Mouse (Mus musculus) midbrain, postnatal 0 days (tissue): ENCODE measurements at regions not wholly inside any gene's neighbourhood (a gene's known extent, or its start where the extent isn't known, plus 50 kb on each side); places are given as distances from the start of the nearest gene placed in this dataset.

Experiments used
- ATAC-seq: fragments of 200-750 bp; cut with Nextera tagmentation; 2 replicates; pipeline ENCODE4 v1.8.0; 2017; ENCODE audit warnings: moderate number of reproducible peaks, mild to moderate bottlenecking, moderate TSS enrichment, moderate library complexity; ENCODE audit not compliant: low FRiP score
- DNase-seq: peaks from one replicate; pipeline ENCODE4 v3.0.0-alpha.2; 2015; ENCODE audit warnings: low spot score
- H3K27ac ChIP-seq: fragments of 300-500 bp; sonication (generic); 2 replicates; pipeline ENCODE4 v1.5.1; 2014; ENCODE audit warnings: low read depth, mild to moderate bottlenecking, low read length, mixed read lengths
- H3K27me3 ChIP-seq: fragments of 300-500 bp; sonication (generic); 2 replicates; pipeline ENCODE4 v1.6.1; 2014; ENCODE audit warnings: low read length, control low read depth, mixed read lengths; ENCODE audit not compliant: insufficient read depth
- H3K36me3 ChIP-seq: fragments of 300-500 bp; sonication (generic); 2 replicates; pipeline ENCODE4 v1.6.1; 2014; ENCODE audit warnings: low read length, control low read depth, mixed read lengths; ENCODE audit not compliant: insufficient read depth
- H3K4me1 ChIP-seq: fragments of 300-500 bp; sonication (generic); 2 replicates; pipeline ENCODE4 v1.6.1; 2014; ENCODE audit warnings: mild to moderate bottlenecking, control low read depth, antibody characterized with exemption, low read length, mixed read lengths; ENCODE audit not compliant: insufficient read depth
- H3K4me2 ChIP-seq: fragments of 300-500 bp; sonication (generic); 2 replicates; pipeline ENCODE4 v1.6.1; 2014; ENCODE audit warnings: low read depth, mild to moderate bottlenecking, low read length, mixed read lengths; ENCODE audit not compliant: poor library complexity, severe bottlenecking
- H3K4me3 ChIP-seq: fragments of 300-500 bp; sonication (generic); 2 replicates; pipeline ENCODE4 v1.5.1; 2014; ENCODE audit warnings: low read depth, mild to moderate bottlenecking, low read length, moderate library complexity
- H3K9ac ChIP-seq: fragments of 300-500 bp; sonication (generic); replicated peaks from 2 replicates; pipeline ENCODE4 v1.6.1; 2014; ENCODE audit warnings: mild to moderate bottlenecking, low read length, moderate library complexity, mixed read lengths; ENCODE audit not compliant: poor library complexity, severe bottlenecking
- H3K9me3 ChIP-seq: fragments of 300-500 bp; sonication (generic); 2 replicates; pipeline ENCODE4 v1.6.1; 2016; ENCODE audit warnings: low read length, control low read depth
- CTCF ChIP-seq: IDR thresholded peaks from 2 replicates; pipeline ENCODE4 v1.5.1; 2016; ENCODE audit warnings: antibody characterized with exemption, mild to moderate bottlenecking
- WGBS: fragments of 180-500 bp; shearing (Covaris S2); extraction: QIAGEN DNeasy Blood & Tissue Kit; methylation state at CpG from one replicate; pipeline ENCODE4 v1.1.7; 2014; 5-methylcytosine and 5-hydroxymethylcytosine counted together

DNA sequence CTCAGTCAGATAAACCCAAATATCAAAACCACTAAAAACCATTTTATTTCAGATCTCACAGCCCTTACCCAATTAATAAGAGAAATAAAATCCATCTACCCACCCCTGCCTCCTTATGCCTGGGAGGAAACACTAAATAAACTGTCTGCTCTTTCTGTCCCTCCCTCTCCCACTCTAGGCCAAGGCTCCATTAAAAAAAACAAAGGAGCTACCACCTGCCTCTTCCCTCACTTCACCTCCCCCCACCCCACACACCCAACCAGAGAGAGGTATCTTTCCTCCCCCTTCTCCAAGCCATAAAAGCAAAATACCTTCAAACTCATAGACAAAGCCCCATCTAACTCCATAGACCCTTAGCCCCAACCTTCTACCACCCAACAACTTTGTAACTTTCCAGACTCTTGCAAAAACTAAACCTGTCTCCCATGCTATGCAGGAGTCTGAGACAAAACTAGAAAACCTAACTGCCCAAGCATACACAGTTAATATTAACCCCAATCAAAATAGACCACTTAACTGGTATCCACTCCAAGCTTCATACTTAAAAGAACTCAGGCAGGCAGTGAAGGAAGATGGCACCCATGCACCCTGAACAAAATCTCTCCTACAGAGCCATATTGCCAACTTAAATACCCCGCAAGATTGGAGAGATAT is 532.1 kb downstream of the 9430069I07Rik start:
- TF ChIP-seq CTCF: no peak
- Histone ChIP-seq H3K27ac (no peak overlapping the region), H3K27me3 (no peaks in the 10 kb centered on the region), H3K4me1 (no peaks in the 10 kb centered on the region), H3K9ac (no peak overlapping the region), H3K4me2 (no peak overlapping the region), H3K36me3 (no peaks in the 10 kb centered on the region), H3K4me3 (no peak overlapping the region), H3K9me3 (no peaks in the 10 kb centered on the region)
- DNase-seq (no peak), ATAC-seq (no peak)
- 80% methylated on average over 1 of the region's 1 CpGs for WGBS

DNA sequence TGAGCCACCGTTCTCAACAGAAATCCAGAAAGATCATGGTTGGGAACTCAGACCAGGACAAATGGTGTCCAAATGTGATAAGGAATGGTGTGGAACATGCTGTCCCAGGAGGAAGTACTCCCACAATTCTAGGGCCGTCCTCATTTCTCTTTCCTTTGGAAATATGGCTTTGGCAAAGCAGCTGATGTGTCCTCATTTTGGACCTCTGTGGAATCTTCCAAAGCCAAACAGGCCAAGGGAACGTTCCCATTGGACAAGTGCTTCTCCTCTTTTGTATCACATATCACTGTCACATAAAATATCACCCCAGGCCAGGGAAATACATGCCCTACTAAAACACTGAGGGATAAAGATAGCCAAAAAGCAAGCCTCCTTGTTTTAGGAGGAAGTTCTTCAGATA is 532.8 kb downstream of the 9430069I07Rik start:
- Histone ChIP-seq H3K36me3 (no peaks in the 10 kb centered on the region), H3K4me3 (no peak overlapping the region), H3K27ac (no peak overlapping the region), H3K4me1 (no peaks in the 10 kb centered on the region), H3K9ac (no peak overlapping the region), H3K4me2 (no peak overlapping the region), H3K9me3 (no peaks in the 10 kb centered on the region), H3K27me3 (no peaks in the 10 kb centered on the region)
- WGBS: 91% methylated on average over 3 of the region's 3 CpGs
- no peak for TF ChIP-seq CTCF
- DNase-seq: no peak
- ATAC-seq: no peak

DNA sequence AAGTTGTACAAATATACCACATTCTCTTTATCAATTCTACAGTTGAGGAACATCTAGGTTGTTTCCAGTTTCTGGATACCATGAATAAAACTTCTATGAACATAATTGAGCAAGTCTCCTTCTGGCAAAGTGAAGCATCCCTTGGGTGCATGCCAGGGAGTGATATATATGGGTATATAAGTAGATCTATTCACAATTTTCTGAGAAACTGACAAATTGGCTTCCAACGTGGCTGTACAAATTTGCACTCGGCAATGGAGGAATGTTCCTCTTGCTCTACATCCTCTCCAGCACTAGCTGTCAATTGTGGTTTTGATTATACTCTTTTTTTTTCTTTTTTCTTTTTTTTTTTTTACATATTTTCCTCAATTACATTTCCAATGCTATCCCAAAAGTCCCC is 576.7 kb downstream of the 9430069I07Rik start:
- no peak for TF ChIP-seq CTCF
- H3K9me3 ChIP-seq: no peaks in the 10 kb centered on the region
- DNase-seq (no peak), ATAC-seq (no peak)
- no peak overlapping the region for H3K4me2 ChIP-seq
- H3K36me3 ChIP-seq: no peaks in the 10 kb centered on the region
- H3K4me1 ChIP-seq: no peaks in the 10 kb centered on the region
- H3K4me3 ChIP-seq: no peak overlapping the region
- H3K27me3 ChIP-seq: no peaks in the 10 kb centered on the region
- H3K27ac ChIP-seq: no peak overlapping the region
- whole genome bisulfite sequencing: 84% methylated on average over 2 of the region's 2 CpGs
- no peak overlapping the region for H3K9ac ChIP-seq

DNA sequence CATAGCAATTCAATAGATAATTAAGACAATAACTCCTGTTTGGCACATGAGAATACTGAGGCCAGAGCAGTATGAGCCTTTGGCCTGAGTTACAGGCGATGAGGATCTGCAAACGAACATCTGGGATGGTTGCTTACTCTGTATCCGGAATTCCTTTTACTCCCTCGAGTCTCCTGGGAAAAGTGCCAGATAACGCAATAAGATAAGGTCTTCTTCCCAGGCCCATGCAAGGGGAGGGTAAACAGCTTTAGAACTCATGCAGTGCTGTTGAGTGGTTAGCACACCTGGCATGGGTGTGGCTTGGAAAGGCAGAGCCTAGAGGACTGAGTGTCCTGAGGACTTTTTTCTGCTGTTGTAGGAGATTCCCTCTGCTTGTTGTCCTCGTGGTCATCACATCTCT is 598.2 kb downstream of the 9430069I07Rik start:
- H3K27me3 ChIP-seq: no peaks in the 10 kb centered on the region
- H3K36me3 ChIP-seq: no peaks in the 10 kb centered on the region
- H3K9me3 ChIP-seq: no peaks in the 10 kb centered on the region
- H3K4me1 ChIP-seq: no peaks in the 10 kb centered on the region
- 69% methylated on average over 6 of the region's 6 CpGs for WGBS
- DNase-seq (no peak), ATAC-seq (no peak)
- no peak overlapping the region for H3K4me2 ChIP-seq
- no peak for TF ChIP-seq CTCF
- no peak overlapping the region for H3K27ac ChIP-seq
- H3K4me3 ChIP-seq: no peak overlapping the region
- no peak overlapping the region for H3K9ac ChIP-seq

DNA sequence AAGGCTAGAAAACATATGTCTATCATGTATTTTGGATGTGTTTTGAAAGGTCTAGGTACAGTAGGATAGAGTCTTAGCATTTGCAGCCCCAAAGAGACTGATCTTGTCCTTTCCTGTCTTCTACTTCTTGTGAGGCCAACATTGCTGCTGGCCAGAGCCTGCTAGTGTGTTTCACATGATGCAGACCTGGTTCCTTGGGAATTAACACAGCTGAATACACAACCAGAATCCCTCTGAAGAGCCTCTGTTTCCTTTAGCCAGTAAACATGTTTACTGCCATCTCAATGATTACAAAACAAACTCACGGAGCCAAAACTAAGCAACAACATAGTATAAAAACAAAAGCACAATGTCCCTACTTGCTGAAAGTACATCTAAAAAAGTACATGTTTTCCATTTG is 598.9 kb downstream of the 9430069I07Rik start:
- DNase-seq: no peak
- no peak for ATAC-seq
- no peaks in the 10 kb centered on the region for H3K9me3 ChIP-seq
- 83% methylated on average over 1 of the region's 1 CpGs for WGBS
- H3K27me3 ChIP-seq: no peaks in the 10 kb centered on the region
- no peak overlapping the region for H3K4me2 ChIP-seq
- H3K4me3 ChIP-seq: no peak overlapping the region
- no peaks in the 10 kb centered on the region for H3K4me1 ChIP-seq
- H3K36me3 ChIP-seq: no peaks in the 10 kb centered on the region
- H3K27ac ChIP-seq: no peak overlapping the region
- no peak for TF ChIP-seq CTCF
- H3K9ac ChIP-seq: no peak overlapping the region
